Mouse (Mus musculus): ENCODE measurements around the gene Kcnd1. TPM values are rescaled to one million over a fixed set of nuclear protein-coding genes. Genes with fewer than 3 reads are reported as not detected.
A peak's percentile ranks its signal among the peaks of the same experiment; 100 is the strongest.

Gene Kcnd1
- total RNA-seq, 2 experiments from 2014 or later = 10.9 to 11.3 TPM

DNA sequence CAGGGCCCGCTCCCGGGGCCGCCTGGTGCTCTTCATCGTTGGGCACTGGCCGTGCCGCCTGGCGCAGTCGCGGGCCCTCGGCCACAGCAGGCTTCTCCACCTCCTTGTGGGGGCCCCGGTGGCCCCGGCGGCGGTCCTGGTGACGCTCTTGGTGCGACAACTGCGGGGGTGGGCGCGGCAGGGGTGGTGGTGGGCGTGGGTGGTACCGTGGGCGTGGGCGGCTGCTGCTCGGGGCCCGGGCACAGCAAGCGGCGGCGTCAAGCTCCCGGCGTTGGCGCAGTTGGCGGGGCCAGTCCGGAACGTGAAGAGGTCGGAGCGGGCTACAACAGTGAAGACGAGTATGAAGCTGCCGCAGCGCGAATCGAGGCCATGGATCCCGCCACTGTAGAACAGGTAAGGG lies 20.2 kb downstream of the Kcnd1 start:
- intact Hi-C loops (cut with DNase I) = no loop called here
- peak in 1 of 2 experiments; percentile 58 for DNase-seq (ENCODE audit: extremely low spot score in 1 of 2, low spot score in 2 of 2)

DNA sequence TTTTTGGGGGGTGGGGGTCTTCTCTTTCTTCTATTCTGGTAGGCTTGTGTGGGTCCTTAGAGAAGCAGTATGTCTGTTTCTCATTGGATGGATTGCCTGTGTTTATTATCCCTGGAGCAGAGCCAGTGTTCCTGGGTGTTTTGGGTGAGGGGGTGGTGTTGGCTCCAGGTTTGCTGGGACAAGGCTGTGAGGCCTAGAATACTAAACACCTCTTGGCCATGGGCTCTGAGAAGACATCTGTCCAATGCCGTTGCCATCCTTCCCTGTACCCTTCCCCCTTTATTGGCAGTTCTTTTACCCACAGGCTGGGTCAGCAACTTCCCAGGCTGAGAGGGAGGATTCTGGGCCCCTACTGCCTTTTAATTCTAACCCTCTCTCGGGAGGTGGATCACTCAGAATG lies 25.8 kb downstream of the Kcnd1 start:
- DNase-seq (ENCODE audit: extremely low spot score in 1 of 2, low spot score in 2 of 2) = peak in 1 of 2 experiments; percentile 15
- intact Hi-C loops (cut with DNase I) = no loop called here

DNA sequence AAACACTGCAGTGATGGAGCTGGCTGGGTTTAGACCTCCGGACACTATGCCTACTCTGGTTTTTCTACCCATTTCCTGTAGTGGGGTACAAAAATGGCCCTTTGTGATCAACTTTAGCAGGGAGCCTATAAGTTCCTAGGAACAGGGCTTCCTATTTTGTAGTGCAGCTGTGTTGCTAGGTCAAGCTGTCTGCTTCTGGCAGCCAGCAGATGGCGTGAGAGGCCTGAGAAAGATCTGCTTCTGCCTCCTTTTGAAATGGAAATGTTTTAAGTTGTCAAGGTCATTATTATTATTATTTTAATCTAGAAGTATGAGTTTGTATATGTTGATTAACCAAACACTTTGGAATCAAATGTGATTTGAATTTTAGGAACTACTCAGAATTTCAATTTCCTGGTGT lies 32.5 kb downstream of the Kcnd1 start:
- intact Hi-C loops (cut with DNase I) = no loop called here
- DNase-seq (ENCODE audit: extremely low spot score in 1 of 2, low spot score in 2 of 2) = peak; percentile 5 to 44

DNA sequence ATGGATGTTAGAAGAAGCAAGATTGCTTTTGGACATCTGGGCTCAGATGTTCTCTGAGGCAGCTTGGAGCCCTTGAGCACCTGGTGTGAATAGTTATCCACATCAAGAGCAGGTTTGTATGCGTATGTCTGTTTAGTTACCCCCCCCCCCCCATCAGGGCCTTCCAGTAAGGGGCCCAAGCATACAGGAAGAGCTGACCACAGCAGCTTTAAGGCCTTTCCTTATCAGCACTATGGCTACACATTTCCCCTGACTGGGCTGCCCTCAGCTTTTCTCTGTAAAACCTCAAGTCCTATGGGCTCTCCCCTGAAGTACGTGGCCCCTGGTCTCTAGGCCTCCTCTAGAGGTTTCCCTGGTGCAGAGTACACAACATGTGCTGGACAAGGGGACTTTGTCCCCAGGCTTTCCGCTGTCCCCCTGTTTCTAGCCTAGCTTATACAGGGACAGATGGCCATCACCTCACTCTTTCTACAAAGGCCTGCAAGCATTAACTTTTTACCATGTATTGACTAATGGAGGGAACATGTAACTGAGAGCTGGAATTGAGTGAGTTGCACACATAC lies 37.2 kb downstream of the Kcnd1 start:
- intact Hi-C loops (cut with DNase I) = no loop called here
- DNase-seq (ENCODE audit: extremely low spot score in 1 of 2, low spot score in 2 of 2) = no peak

DNA sequence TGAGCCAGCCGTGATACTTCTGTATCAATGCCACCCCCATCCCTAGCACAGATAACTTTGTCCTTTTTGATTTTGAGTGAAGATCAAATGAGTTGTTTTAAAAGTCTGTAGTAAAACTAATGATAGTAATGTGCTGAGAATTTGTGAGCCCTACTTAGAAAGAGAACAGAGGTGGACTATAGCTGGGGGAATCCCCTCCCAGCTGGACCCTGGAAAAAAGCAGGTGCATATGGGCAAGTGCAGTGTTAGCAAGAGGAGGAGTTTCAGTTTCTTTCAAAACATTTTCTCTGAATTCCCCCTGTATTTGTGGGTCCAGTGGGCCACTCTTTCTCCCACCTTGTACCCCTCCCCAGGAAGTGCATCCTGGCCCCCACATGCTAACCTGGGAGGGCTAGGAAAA lies 41.1 kb downstream of the Kcnd1 start:
- intact Hi-C loops (cut with DNase I) = no loop called here
- no peak for DNase-seq (ENCODE audit: extremely low spot score in 1 of 2, low spot score in 2 of 2)

DNA sequence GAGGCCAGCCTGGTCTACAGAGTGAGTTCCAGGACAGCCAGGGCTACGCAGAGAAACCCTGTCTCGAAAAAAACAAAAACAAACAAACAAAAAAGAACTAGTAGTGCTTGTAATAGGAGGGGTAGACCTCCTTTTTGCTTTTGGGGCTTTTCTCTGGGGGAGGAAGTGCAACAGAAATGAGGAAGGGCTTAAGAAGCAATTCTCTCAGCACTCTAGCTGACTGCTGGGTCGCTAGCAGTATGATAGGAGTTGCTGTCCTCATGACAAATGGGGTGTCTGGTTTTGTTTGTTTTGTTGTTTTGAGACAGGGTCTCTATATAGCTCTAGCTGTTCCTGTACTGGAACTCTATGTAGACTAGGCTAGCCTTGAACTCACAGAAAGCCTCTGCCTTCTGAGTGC lies 42.5 kb downstream of the Kcnd1 start:
- DNase-seq (ENCODE audit: extremely low spot score in 1 of 2, low spot score in 2 of 2) = no peak
- intact Hi-C loops (cut with DNase I) = no loop called here

DNA sequence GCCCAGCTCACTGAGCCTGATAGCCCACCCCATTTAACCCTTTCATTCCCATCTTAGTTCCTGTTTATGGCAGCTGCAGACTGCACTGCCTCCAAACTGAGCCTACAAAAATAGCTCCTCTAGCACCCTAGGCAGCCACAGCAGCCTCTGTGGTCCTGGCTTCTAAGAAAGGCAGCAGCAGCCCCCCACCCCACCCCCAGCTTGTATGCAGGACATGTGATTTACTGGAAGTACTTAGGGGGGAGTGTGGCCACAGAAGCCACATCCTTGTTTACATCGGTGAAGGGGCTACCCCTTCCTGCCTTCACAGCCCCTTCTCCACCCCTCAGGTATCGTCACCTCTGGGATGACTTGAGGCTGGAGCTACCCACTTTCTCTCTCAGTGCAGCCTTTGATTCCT lies 43.3 kb downstream of the Kcnd1 start:
- no peak for DNase-seq (ENCODE audit: extremely low spot score in 1 of 2, low spot score in 2 of 2)
- intact Hi-C loops (cut with DNase I) = no loop called here

DNA sequence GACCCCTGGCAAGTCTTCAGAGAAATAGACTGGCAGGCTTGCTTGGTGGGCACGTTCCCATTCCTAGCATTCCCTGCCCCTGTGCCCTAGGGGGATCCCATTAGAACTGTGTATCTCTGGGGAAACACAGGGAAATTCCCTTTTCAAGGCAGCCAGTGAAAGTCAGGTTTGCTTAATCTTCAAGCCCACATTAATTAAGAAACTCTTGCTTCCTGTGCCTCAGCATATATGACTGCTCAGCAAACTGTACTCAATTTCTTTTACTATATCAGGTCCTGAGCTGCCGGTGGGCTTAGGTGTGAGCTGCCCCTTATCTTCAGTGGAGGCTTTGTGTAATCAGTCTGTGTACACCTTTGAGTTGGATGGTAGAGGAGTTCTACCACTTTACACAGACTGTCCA lies 43.7 kb downstream of the Kcnd1 start:
- intact Hi-C loops (cut with DNase I) = no loop called here

DNA sequence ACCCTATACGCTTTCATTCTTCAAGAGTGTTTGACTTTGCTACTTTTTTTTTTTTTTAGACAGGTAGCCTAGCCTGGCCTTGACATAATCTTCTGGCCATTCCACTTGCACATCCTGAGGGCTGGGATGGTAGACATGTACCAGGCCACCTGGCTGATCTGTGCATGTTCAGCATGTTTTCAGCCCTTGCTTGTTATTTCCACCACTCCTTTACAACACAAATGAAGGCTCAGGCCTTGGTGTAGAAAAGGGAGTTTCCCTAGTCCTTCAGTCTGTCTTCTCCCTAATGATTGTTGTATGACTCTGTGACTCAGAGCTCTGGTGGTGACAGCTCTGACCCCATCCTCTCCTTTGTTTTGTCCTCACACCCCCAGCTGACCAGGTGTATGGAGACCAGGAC lies 45.1 kb downstream of the Kcnd1 start:
- DNase-seq (ENCODE audit: extremely low spot score in 1 of 2, low spot score in 2 of 2) = no peak
- intact Hi-C loops (cut with DNase I) = no loop called here

More for the DNA sequence above, 43.7 kb downstream of the Kcnd1 start:
- DNase-seq (ENCODE audit: extremely low spot score in 1 of 2, low spot score in 2 of 2) = no peak

DNA sequence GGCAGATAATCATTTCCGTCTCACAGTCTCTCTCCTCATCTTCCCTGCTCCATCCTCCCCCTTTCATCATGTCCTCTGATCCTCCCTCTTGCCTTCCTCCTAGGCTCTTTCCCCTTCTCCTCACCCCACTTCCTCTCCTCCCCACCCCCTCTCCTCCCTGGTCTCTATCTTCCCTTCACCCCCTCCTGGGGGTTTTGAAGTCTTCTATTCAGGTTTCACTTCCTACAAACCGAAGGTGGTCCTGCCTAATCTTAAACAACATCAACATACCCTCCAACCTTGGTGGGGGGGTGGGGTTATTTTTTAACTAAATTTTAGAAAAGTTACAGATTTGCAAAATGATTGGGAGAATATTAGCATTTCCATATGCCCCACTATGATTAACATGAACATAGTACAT lies 46.4 kb downstream of the Kcnd1 start:
- no peak for DNase-seq (ENCODE audit: extremely low spot score in 1 of 2, low spot score in 2 of 2)
- intact Hi-C loops (cut with DNase I) = no loop called here

DNA sequence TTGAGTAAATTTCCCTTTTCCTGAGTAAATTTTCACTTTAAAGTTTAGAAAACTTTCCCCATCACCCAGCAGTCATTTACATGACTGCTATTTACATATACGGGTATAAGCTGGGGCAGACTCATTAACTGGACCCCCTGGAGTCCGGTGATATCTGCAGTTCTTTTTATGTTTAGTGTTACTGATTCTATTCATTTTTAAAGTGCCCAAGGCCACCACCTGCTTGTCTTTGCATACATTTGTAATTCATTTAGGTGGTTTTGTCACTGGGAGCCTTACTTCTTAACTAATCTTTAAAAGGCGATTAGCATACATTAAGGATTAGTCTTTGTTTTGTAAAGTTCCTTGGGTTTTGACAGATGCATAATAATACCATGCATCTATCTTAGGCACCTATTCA lies 47.7 kb downstream of the Kcnd1 start:
- no peak for DNase-seq (ENCODE audit: extremely low spot score in 1 of 2, low spot score in 2 of 2)
- intact Hi-C loops (cut with DNase I) = no loop called here

DNA sequence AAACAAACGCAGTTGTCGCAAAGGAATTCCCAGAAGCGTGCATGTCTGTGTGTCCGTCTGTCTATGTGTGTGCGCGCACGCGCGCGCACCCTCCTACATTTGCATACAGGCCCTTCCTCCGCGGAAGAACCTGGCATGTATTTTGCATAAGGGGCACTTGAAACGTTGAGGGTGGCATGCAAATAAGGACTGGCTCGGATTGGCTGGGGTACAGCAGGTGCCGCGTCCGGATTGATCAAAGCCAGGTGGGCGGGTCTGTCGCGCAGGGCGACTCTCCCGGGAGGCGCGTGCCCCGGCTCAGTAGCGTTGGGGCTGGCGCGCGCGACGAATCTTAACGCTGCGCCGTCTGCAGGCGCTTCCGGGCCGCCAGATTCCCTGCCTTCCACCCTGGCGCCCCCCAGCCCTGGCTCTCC lies 55.9 kb downstream of the Kcnd1 start, which contains the start of gene Pim2:
TSS of gene Pim2 (plus strand) at position 256 of the 413 bp plus-strand sequence.
- intact Hi-C loops (cut with DNase I) = no loop called here
- peak; percentile 83 to 89 for DNase-seq (ENCODE audit: extremely low spot score in 1 of 2, low spot score in 2 of 2)

DNA sequence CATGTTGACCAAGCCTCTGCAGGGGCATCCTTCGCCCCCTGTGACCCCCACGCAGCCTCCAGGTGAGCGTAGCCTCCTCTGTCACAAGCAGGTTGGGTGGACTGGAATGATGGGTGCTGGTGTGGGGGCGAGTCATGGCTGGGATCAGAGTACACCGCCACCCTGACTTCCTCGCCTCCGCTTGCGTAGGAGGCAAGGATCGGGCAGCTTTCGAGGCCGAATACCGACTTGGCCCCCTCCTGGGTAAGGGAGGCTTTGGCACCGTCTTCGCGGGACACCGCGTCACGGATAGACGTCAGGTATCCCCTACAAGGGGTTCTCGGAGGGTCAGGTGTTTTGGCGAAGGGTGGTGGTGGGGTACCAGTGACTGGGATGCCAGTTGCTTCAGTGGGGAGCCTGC lies 56.4 kb downstream of the Kcnd1 start:
- intact Hi-C loops (cut with DNase I) = no loop called here
- peak in 1 of 2 experiments; percentile 39 for DNase-seq (ENCODE audit: extremely low spot score in 1 of 2, low spot score in 2 of 2)

DNA sequence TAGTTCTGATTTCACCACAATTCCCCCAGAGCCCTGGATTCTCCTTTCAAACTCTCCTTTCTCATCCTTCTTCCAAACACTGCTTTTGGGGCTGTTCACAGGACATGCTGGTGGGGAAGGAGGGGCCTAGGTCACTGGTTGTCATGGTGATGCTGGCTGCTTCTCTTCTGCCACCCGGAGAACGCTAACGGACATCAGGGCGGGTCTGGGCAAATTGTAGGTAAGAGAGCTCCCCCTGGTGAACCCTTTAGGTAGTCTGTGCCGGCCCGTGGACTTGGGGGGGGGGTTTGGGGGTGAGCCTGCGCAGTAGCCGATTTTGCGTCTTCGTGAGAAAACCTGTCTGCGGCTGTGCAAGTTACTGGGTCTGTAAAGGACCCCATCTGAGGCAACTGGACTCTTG lies 57.7 kb downstream of the Kcnd1 start:
- peak; percentile 46 to 74 for DNase-seq (ENCODE audit: extremely low spot score in 1 of 2, low spot score in 2 of 2)
- intact Hi-C loops (cut with DNase I) = no loop called here

DNA sequence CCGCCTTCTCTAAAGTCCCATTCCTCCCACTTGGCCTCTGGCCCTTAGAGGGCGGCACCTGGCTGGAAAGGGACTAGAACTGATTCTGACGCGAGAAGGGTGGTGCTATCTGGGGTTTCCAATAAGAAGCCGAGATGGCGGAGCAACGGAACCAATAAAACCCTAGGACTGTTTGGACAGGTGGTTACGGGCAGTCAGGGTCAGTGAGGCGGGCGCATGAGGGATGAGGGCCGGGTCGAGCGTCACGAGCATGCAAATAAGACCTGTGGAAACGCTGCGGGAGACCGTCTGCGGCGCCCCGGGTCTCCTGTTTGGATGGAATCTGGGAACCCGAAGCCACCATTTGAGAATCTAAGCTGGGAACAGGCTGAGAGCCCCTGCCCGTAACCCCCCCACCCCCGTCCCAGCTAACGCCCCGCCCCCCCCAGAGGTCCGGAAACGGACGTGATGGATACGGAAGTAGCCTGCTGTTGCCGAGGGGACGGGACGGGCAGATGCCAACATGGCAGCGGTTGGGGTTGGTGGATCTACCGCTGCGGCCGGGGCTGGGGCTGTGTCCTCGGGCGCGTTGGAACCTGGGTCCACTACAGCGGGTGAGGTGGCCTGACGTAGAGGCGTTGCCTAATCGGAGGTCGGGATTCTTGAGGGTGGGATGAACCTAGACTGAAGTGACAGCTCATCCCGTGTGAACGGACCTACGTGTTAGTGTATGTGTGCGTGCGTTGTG lies 61.9 kb downstream of the Kcnd1 start, which contains the start of gene Slc35a2:
TSS of gene Slc35a2 (plus strand) at position 188 of the 727 bp plus-strand sequence.
- DNase-seq (ENCODE audit: extremely low spot score in 1 of 2, low spot score in 2 of 2) = peak; percentile 73 to 86
- intact Hi-C loops (cut with DNase I) = no loop called here

Small RNA genes within 50 kb of the gene (microRNA-seq; reads per million reads assigned to microRNA genes)
- gene Mir1198 = 85.9 reads per million, percentile 54 among the genes with 10 or more reads in this experiment

Other genes starting within 250 kb of the Kcnd1 start
- gene Foxp3, start 248.6 kb upstream of the Kcnd1 start, total RNA-seq (2021) = under 1 TPM in 1 of 2 experiments, not detected in 1; 0.62 TPM
- gene Ppp1r3f, start 248.0 kb upstream of the Kcnd1 start, total RNA-seq (2021) = 10 to 100 TPM; 13.5 to 15.9 TPM
- gene Ccdc22, start 216.8 kb upstream of the Kcnd1 start, total RNA-seq (2021) = 10 to 100 TPM; 22.8 to 25.9 TPM
- gene Cacna1f, start 215.2 kb upstream of the Kcnd1 start, total RNA-seq (2021) = under 1 TPM; 0.08 to 0.17 TPM
- 1,000 to 10,000 TPM; 1,744 to 1,801 TPM for gene Syp, start 183.8 kb upstream of the Kcnd1 start, total RNA-seq (2021)
- 1 to 10 TPM; 1.2 to 1.3 TPM for gene Prickle3, start 165.0 kb upstream of the Kcnd1 start, total RNA-seq (2021)
- 10 to 100 TPM; 15.6 to 18.1 TPM for gene Plp2, start 150.9 kb upstream of the Kcnd1 start, total RNA-seq (2021)
- gene Magix, start 141.0 kb upstream of the Kcnd1 start, total RNA-seq (2021) = under 1 TPM; 0.12 to 0.34 TPM
- gene Gpkow, start 125.2 kb upstream of the Kcnd1 start, total RNA-seq (2021) = 10 to 100 TPM; 37.1 to 39.3 TPM
- gene Wdr45, start 108.0 kb upstream of the Kcnd1 start, total RNA-seq (2021) = 10 to 100 TPM; 38.5 to 43.3 TPM
- gene Gm45208, start 100.0 kb upstream of the Kcnd1 start, total RNA-seq (2021) = under 1 TPM in 1 of 2 experiments, not detected in 1; 0.69 TPM
- gene Praf2, start 93.8 kb upstream of the Kcnd1 start, total RNA-seq (2021) = 100 to 1,000 TPM in 1 of 2 experiments, 10 to 100 TPM in 1; 97.3 to 105 TPM
- 10 to 100 TPM; 28.9 to 29.7 TPM for gene Ccdc120, start 71.4 kb upstream of the Kcnd1 start, total RNA-seq (2021)
- 10 to 100 TPM; 30.0 to 35.6 TPM for gene Tfe3, start 59.7 kb upstream of the Kcnd1 start, total RNA-seq (2021)
- gene Gripap1, start 32.5 kb upstream of the Kcnd1 start, total RNA-seq (2021) = 10 to 100 TPM; 79.5 to 84.6 TPM
- gene Otud5, start 19.1 kb downstream of the Kcnd1 start, total RNA-seq (2021) = 10 to 100 TPM; 64.5 to 65.6 TPM
- gene Pim2, start 56.0 kb downstream of the Kcnd1 start, total RNA-seq (2021) = 10 to 100 TPM; 43.7 to 44.9 TPM
- gene Slc35a2, start 61.7 kb downstream of the Kcnd1 start, total RNA-seq (2021) = 10 to 100 TPM; 43.4 to 47.5 TPM
- 10 to 100 TPM; 77.7 to 81.3 TPM for gene Pqbp1, start 77.0 kb downstream of the Kcnd1 start, total RNA-seq (2021)
- 10 to 100 TPM; 25.5 to 34.1 TPM for gene Timm17b, start 77.1 kb downstream of the Kcnd1 start, total RNA-seq (2021)
- gene Gm10491, start 85.5 kb downstream of the Kcnd1 start, total RNA-seq (2021) = not detected
- gene Gm10490, start 87.3 kb downstream of the Kcnd1 start, total RNA-seq (2021) = not detected
- 100 to 1,000 TPM; 287 to 317 TPM for gene Pcsk1n, start 97.5 kb downstream of the Kcnd1 start, total RNA-seq (2021)
- gene Eras, start 106.3 kb downstream of the Kcnd1 start, total RNA-seq (2021) = not detected
- gene Hdac6, start 125.6 kb downstream of the Kcnd1 start, total RNA-seq (2021) = 10 to 100 TPM; 59.7 to 65.0 TPM
- not detected for gene Gata1, start 155.8 kb downstream of the Kcnd1 start, total RNA-seq (2021)
- under 1 TPM; 0.57 to 0.73 TPM for gene Glod5, start 196.2 kb downstream of the Kcnd1 start, total RNA-seq (2021)

All from left cerebral cortex, postnatal 10 days (tissue).